Comparison of ENCODE assay signal across 9 mouse cellular contexts in the genomic region with DNA sequence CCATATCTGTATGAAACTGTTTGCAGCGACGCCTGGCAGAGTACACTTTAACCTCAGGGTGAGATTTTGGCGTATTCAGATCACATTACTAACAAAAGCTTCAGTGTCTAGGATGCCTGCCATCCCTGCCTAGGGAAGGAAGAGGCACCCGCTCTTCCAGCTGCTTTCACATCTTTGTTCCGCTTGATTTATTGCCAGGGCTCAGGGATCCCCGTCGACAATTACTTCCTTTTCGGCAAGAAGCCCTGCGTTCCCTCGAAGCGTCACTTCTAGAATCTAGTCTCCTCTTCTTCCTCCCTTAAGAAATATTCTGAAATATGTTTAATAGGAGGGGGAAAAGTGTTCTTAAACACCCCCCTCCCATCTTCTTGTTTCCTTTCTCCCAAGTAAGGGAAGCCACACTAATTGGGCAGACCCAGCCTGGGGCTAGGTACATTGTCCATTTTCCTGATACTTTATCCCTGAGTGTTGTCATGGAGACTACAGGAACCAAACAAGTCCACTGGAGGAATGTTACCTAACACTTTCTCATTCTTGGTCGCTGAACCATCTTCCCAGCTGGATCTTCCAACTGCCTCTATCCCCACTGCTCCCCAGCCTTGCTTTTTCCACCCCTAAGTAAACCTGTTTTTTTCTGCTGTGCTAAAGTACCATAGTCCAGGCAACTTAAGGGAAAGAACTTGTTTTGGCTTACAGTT. TPM values are rescaled to one million over a fixed set of nuclear protein-coding genes. Genes with fewer than 3 reads are reported as not detected.
A peak's percentile ranks its signal among the peaks of the same experiment; 100 is the strongest.
DNase-seq lines count a peak whose midpoint lies in the region; ATAC-seq and TF ChIP-seq lines count a peak whose summit lies in the region.
"Had no signal": no experiment of that assay in that cellular context is flagged by ENCODE, and none has a peak within 500 bp of the region (broad histone marks: within the 10 kb centered on the region; RNA-seq: fewer than 3 reads in every experiment).

No protein-coding gene starts in this region.

- TF ChIP-seq RAD21 in MEL (IDR thresholded peaks at IDR 0.05; ENCODE audit: low read depth, low read length): no peak

- WGBS in forebrain, embryonic 14.5 days: 2% methylated on average over 12 of the region's 12 CpGs
- 2% methylated on average over 12 of the region's 12 CpGs for WGBS in hindbrain, embryonic 15.5 days
- WGBS in midbrain, embryonic 14.5 days: 4% methylated on average over 12 of the region's 12 CpGs

- H3K4me3 ChIP-seq in MEL (ENCODE audit: control insufficient read depth in 1 of 2, insufficient read depth in 1 of 2, low read depth in 2 of 2, low read length in 2 of 2): peak overlapping the region; percentile 2 to 35; a peak in 2 of 4 replicates
- no peak overlapping the region for H3K4me3 ChIP-seq in forebrain, embryonic 14.5 days (ENCODE audit: low read depth, low read length)
- H3K4me3 ChIP-seq in hindbrain, embryonic 15.5 days: peak overlapping the region; percentile 3; the same call in 1 of the 2 replicates
- H3K4me3 ChIP-seq in midbrain, embryonic 14.5 days (replicated peaks; ENCODE audit: low read depth, low read length): 0 out of 2 replicates have a peak overlapping the region, but pooled peaks have one; percentile 2
- H3K4me3 ChIP-seq: erythroblast, embryonic 14.5 days had no signal

- 0 out of 2 replicates have a peak overlapping the region, but pooled peaks have one; percentile 27 for H3K9ac ChIP-seq in MEL (ENCODE audit: control insufficient read depth, low read depth, low read length, poor library complexity, severe bottlenecking)
- peak overlapping the region; percentile 14; the same call in 1 of the 2 replicates for H3K9ac ChIP-seq in forebrain, embryonic 14.5 days (ENCODE audit: low read length)
- H3K9ac ChIP-seq in hindbrain, embryonic 15.5 days: no peak overlapping the region
- peak overlapping the region; percentile 21; the same call in 1 of the 2 replicates for H3K9ac ChIP-seq in midbrain, embryonic 14.5 days (replicated peaks; ENCODE audit: low read length)

- TF ChIP-seq CTCF in MEL (IDR thresholded peaks at IDR 0.05 in 2 of 3, conservative IDR thresholded peaks at IDR 0.05 in 1 of 3; ENCODE audit: control insufficient read depth in 1 of 3, insufficient read depth in 1 of 3, low read depth in 2 of 3, low read length in 3 of 3, poor library complexity in 1 of 3, severe bottlenecking in 1 of 3): no peak

- H3K4me2 ChIP-seq in forebrain, embryonic 14.5 days (ENCODE audit: low read length): peak overlapping the region; percentile 41
- peak overlapping the region; percentile 50 for H3K4me2 ChIP-seq in hindbrain, embryonic 15.5 days
- peak overlapping the region; percentile 47 for H3K4me2 ChIP-seq in midbrain, embryonic 14.5 days (ENCODE audit: low read length)

- peak; percentile 26 for ATAC-seq in forebrain, embryonic 14.5 days
- ATAC-seq in hindbrain, embryonic 15.5 days (ENCODE audit: low FRiP score, low read depth): peak; percentile 52
- ATAC-seq in midbrain, embryonic 14.5 days (ENCODE audit: low FRiP score, low TSS enrichment): peak; percentile 46; the same call in 1 of the 2 replicates
- no peak for ATAC-seq in monocyte, adult 5-6 weeks (replicated peaks; ENCODE audit: insufficient number of reproducible peaks, low FRiP score, low TSS enrichment, poor library complexity, severe bottlenecking)

- TF ChIP-seq POLR2A in MEL (IDR thresholded peaks at IDR 0.05; ENCODE audit: control insufficient read depth in 1 of 2, insufficient read depth in 1 of 2, low read depth in 1 of 2, low read length in 2 of 2, poor library complexity in 1 of 2): no peak

- no peaks in the 10 kb centered on the region; a peak in 1 of 4 replicates for H3K27me3 ChIP-seq in MEL (ENCODE audit: control insufficient read depth in 1 of 2, insufficient read depth in 2 of 2, low read length in 2 of 2)
- no peaks in the 10 kb centered on the region for H3K27me3 ChIP-seq in forebrain, embryonic 14.5 days (replicated peaks; ENCODE audit: control insufficient read depth, insufficient read depth, low read length)
- H3K27me3 ChIP-seq in hindbrain, embryonic 15.5 days: no peaks in the 10 kb centered on the region
- no peaks in the 10 kb centered on the region for H3K27me3 ChIP-seq in midbrain, embryonic 14.5 days (ENCODE audit: control insufficient read depth, insufficient read depth, low read length)

- no peaks in the 10 kb centered on the region for H3K9me3 ChIP-seq in MEL (replicated peaks; ENCODE audit: insufficient read depth, low read length)
- H3K9me3 ChIP-seq in forebrain, embryonic 14.5 days (replicated peaks; ENCODE audit: control insufficient read depth, low read length): no peaks in the 10 kb centered on the region
- no peaks in the 10 kb centered on the region for H3K9me3 ChIP-seq in hindbrain, embryonic 15.5 days
- no peaks in the 10 kb centered on the region for H3K9me3 ChIP-seq in midbrain, embryonic 14.5 days (ENCODE audit: control insufficient read depth, low read length)

- no peak overlapping the region for H3K27ac ChIP-seq in MEL (ENCODE audit: control insufficient read depth, low read depth, low read length)
- H3K27ac ChIP-seq in forebrain, embryonic 14.5 days (ENCODE audit: low read depth, low read length): no peak overlapping the region
- H3K27ac ChIP-seq in hindbrain, embryonic 15.5 days (replicated peaks): peak overlapping the region; percentile 7; the same call in 1 of the 2 replicates
- peak overlapping the region; percentile 43; the same call in 1 of the 2 replicates for H3K27ac ChIP-seq in midbrain, embryonic 14.5 days (replicated peaks; ENCODE audit: low read depth, low read length)

- H3K4me1 ChIP-seq in MEL (ENCODE audit: control insufficient read depth in 1 of 2, insufficient read depth in 2 of 2, low read length in 2 of 2): peaks cover 0 to 3% of the 10 kb centered on the region in 2 experiments; a peak in 1 of 4 replicates
- H3K4me1 ChIP-seq in forebrain, embryonic 14.5 days (ENCODE audit: control insufficient read depth, insufficient read depth, low read length): peaks cover 15% of the 10 kb centered on the region; the same call in 1 of the 2 replicates
- H3K4me1 ChIP-seq in hindbrain, embryonic 15.5 days (replicated peaks): peaks cover 20% of the 10 kb centered on the region
- peaks cover 16% of the 10 kb centered on the region; the same call in 1 of the 2 replicates for H3K4me1 ChIP-seq in midbrain, embryonic 14.5 days (ENCODE audit: control insufficient read depth, insufficient read depth, low read length)

- no peak for TF ChIP-seq EP300 in MEL (IDR thresholded peaks at IDR 0.05; ENCODE audit: low read depth in 1 of 2, low read length in 2 of 2)

- peak; percentile 57 to 61 for DNase-seq in cerebellum, postnatal 10 days
- DNase-seq in cerebellum, adult 9-11 months: no peak
- DNase-seq in MEL (ENCODE audit: low read depth, low spot score): peak; percentile 58
- DNase-seq in forebrain, embryonic 14.5 days (ENCODE audit: low spot score): peak; percentile 78
- DNase-seq in midbrain, embryonic 14.5 days: peak; percentile 77
- no peak for DNase-seq in spleen, postnatal 36 days (ENCODE audit: low spot score in 2 of 2)

- H3K36me3 ChIP-seq in MEL (ENCODE audit: control insufficient read depth in 1 of 2, insufficient read depth in 2 of 2, low read length in 2 of 2): no peaks in the 10 kb centered on the region; a peak in 1 of 4 replicates
- H3K36me3 ChIP-seq in forebrain, embryonic 14.5 days (ENCODE audit: control insufficient read depth, insufficient read depth, low read length): no peaks in the 10 kb centered on the region
- H3K36me3 ChIP-seq in hindbrain, embryonic 15.5 days: no peaks in the 10 kb centered on the region
- no peaks in the 10 kb centered on the region for H3K36me3 ChIP-seq in midbrain, embryonic 14.5 days (ENCODE audit: control insufficient read depth, insufficient read depth, low read length)

- H3K79me2 ChIP-seq in MEL (ENCODE audit: control insufficient read depth, insufficient read depth, low read length, poor library complexity): no peaks in the 10 kb centered on the region

TF ChIP-seq in MEL, 35 proteins besides CTCF, POLR2A, EP300 and RAD21 (continues in another document):
- TF ChIP-seq BHLHE40 (IDR thresholded peaks at IDR 0.05; ENCODE audit: borderline replicate concordance, low read depth, low read length): no peak
- TF ChIP-seq MEF2A (IDR thresholded peaks at IDR 0.05; ENCODE audit: extremely low read depth, insufficient replicate concordance, low read depth, low read length, poor library complexity, severe bottlenecking): no peak
- TF ChIP-seq TCF12 (IDR thresholded peaks at IDR 0.05; ENCODE audit: low read depth, low read length): no peak
- no peak for TF ChIP-seq POLR2AphosphoS5 (IDR thresholded peaks at IDR 0.05; ENCODE audit: borderline replicate concordance, low read depth, low read length)
- no peak for TF ChIP-seq ZKSCAN1 (IDR thresholded peaks at IDR 0.05; ENCODE audit: low read depth, low read length)

RNA-seq across cellular contexts. Expression of gene Tyw5, which starts 23.0 kb away (rescaled TPM):
- total RNA-seq in MEL (2012; rRNA removed): 15.0 and 15.8 TPM in 2 replicates
- 10 to 100 TPM in 1 of 2 experiments, not detected in 1; 18.5 TPM for polyA plus RNA-seq in MEL (2012; ENCODE audit: insufficient read depth in 1 of 2, insufficient read length in 2 of 2, low read depth in 1 of 2, low replicate concordance in 2 of 2, missing spikeins in 1 of 2)
- polyA plus RNA-seq in forebrain, embryonic 14.5 days (2014; fragmentation: Nextera tagmentation; extraction: Ambion mirVana): 19.8 and 23.6 TPM in 2 replicates
- polyA plus RNA-seq in hindbrain, embryonic 15.5 days (2015; fragmentation: Nextera tagmentation; extraction: Ambion mirVana): 26.0 and 26.8 TPM in 2 replicates
- polyA plus RNA-seq in midbrain, embryonic 14.5 days (2014; fragmentation: Nextera tagmentation; extraction: Ambion mirVana): 19.8 and 23.8 TPM in 2 replicates
- total RNA-seq in monocyte, adult 5-6 weeks (2017): 47.4 to 82.2 TPM (median 64.4 TPM) in 3 replicates

RNA-seq across cellular contexts. Expression of gene Maip1, which starts 23.8 kb away (rescaled TPM):
- 8.1 and 10.2 TPM in 2 replicates for total RNA-seq in MEL (2012; rRNA removed)
- 1 to 10 TPM in 1 of 2 experiments, not detected in 1; 8.8 TPM for polyA plus RNA-seq in MEL (2012; ENCODE audit: insufficient read depth in 1 of 2, insufficient read length in 2 of 2, low read depth in 1 of 2, low replicate concordance in 2 of 2, missing spikeins in 1 of 2)
- polyA plus RNA-seq in forebrain, embryonic 14.5 days (2014; fragmentation: Nextera tagmentation; extraction: Ambion mirVana): 14.9 and 16.3 TPM in 2 replicates
- polyA plus RNA-seq in hindbrain, embryonic 15.5 days (2015; fragmentation: Nextera tagmentation; extraction: Ambion mirVana): 15.7 and 16.0 TPM in 2 replicates
- 16.1 and 17.5 TPM in 2 replicates for polyA plus RNA-seq in midbrain, embryonic 14.5 days (2014; fragmentation: Nextera tagmentation; extraction: Ambion mirVana)
- 9.7 to 18.5 TPM (median 15.8 TPM) in 3 replicates for total RNA-seq in monocyte, adult 5-6 weeks (2017)

RNA-seq across cellular contexts. Expression of gene 1700066M21Rik, which starts 52.5 kb away (rescaled TPM):
- 10.8 and 11.7 TPM in 2 replicates for total RNA-seq in MEL (2012; rRNA removed)
- 1 to 10 TPM in 1 of 2 experiments, not detected in 1; 9.9 TPM for polyA plus RNA-seq in MEL (2012; ENCODE audit: insufficient read depth in 1 of 2, insufficient read length in 2 of 2, low read depth in 1 of 2, low replicate concordance in 2 of 2, missing spikeins in 1 of 2)
- polyA plus RNA-seq in forebrain, embryonic 14.5 days (2014; fragmentation: Nextera tagmentation; extraction: Ambion mirVana): 30.3 and 36.8 TPM in 2 replicates
- 18.9 and 21.1 TPM in 2 replicates for polyA plus RNA-seq in hindbrain, embryonic 15.5 days (2015; fragmentation: Nextera tagmentation; extraction: Ambion mirVana)
- 20.9 and 21.4 TPM in 2 replicates for polyA plus RNA-seq in midbrain, embryonic 14.5 days (2014; fragmentation: Nextera tagmentation; extraction: Ambion mirVana)
- total RNA-seq in monocyte, adult 5-6 weeks (2017): 14.6 to 27.8 TPM (median 20.0 TPM) in 3 replicates

Comparison
In these comparisons a context has a peak if more than half of its experiments do, and no peak if none do; other contexts are left out.
1. DNase-seq: peak in cerebellum, postnatal 10 days (2 of 2), MEL (single experiment), forebrain, embryonic 14.5 days (single experiment) and midbrain, embryonic 14.5 days (single experiment); none in cerebellum, adult 9-11 months (single experiment) and spleen, postnatal 36 days (0 of 2).
2. H3K27ac ChIP-seq: peak in hindbrain, embryonic 15.5 days (single experiment) and midbrain, embryonic 14.5 days (single experiment); none in MEL (single experiment) and forebrain, embryonic 14.5 days (single experiment).
3. Peak in every context shown above with its lines, with median percentiles within 50 percentile points of each other: H3K4me2 ChIP-seq.